Mouse (Mus musculus) kidney, postnatal 14 days (tissue): ENCODE measurements around the gene Snorc.

Experiments used
- DNase-seq: peaks from one replicate; pipeline ENCODE4 v3.0.0; 2022; ENCODE audit warnings: mixed read lengths

Snorc gene

GRCm38 (mm10) chr1:87510845-87511244 lies 40.8 kb downstream of the Snorc start:
- no peak for DNase-seq

DNA sequence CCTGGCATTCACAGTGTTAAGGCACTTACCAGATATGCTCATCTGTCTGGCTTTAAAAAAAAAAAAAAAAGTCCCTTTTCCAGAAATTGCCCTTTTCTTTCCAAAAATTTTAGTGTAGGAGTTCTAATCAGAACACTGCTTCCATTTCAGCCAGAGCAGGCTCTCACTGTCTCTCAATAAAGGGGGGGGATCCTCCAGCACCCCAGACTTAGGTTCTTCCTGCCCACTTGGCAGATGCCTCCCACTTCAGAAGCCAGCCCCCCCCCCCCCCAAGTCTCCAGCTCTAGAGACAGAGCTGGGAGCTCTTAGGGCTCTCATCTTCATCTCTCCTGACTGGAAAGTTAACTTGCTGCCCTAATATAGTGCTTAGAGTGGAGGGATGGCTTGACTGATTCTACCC lies 50.4 kb downstream of the Snorc start:
- no peak for DNase-seq

- no peak for DNase-seq
Observed at GRCm38 (mm10) chr1:87521523-87521922, 51.5 kb downstream of the Snorc start.

GRCm38 (mm10) chr1:87525041-87525440 lies 55.0 kb downstream of the Snorc start:
- DNase-seq = no peak
